Mouse (Mus musculus): ENCODE data around the gene Gmcl1.

- no peak for TF ChIP-seq CTCF (IDR thresholded peaks at IDR 0.05; ENCODE audit: low read depth, low read length)
- no peak for TF ChIP-seq POLR2AphosphoS5 (IDR thresholded peaks at IDR 0.05; ENCODE audit: insufficient replicate concordance, low read depth, low read length)
- no peak for TF ChIP-seq GATA2 (IDR thresholded peaks at IDR 0.05; ENCODE audit: borderline replicate concordance, low read depth, low read length)
- no peak for TF ChIP-seq TAL1 (conservative IDR thresholded peaks at IDR 0.05; ENCODE audit: low read depth, low read length)
Measured at GRCm38 (mm10) chr6:86660161-86660877, 72.9 kb downstream of the Gmcl1 start.
